Mouse (Mus musculus): ENCODE results near the gene Eya2.
A peak's percentile ranks its signal among the peaks of the same experiment; 100 is the strongest.
"Not testable (repeated sequence)": the region's sequence is repeated elsewhere in the genome, so short reads cannot be mapped to it uniquely, and the experiment has no call there.

Eya2 gene

GRCm38 (mm10) chr2:165778927-165779326, 184.1 kb downstream of the Eya2 start:
- DNase-seq (ENCODE audit: low spot score in 2 of 2): peak; percentile 26 to 59

DNA sequence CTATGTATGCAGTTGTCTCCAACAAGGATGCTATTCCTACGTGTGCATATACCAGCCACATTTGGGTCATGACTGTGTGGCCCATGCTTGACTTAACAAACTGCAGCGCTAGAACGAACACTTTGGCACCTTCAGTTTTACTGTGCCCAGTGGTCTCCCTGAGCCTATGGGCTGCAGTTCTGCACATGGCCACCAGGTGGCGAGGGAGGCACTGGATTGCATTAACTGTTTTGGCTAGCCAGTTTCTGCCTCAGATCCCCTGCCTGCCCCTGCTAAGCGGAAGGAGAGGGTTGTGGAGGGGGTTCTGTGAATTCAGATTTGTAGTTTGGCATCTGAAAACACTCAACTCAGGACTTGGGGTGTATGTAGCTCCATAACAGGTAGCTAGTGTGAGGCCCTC, 187.5 kb downstream of the Eya2 start:
- DNase-seq (ENCODE audit: low spot score in 2 of 2): peak; percentile 50 to 71

DNA sequence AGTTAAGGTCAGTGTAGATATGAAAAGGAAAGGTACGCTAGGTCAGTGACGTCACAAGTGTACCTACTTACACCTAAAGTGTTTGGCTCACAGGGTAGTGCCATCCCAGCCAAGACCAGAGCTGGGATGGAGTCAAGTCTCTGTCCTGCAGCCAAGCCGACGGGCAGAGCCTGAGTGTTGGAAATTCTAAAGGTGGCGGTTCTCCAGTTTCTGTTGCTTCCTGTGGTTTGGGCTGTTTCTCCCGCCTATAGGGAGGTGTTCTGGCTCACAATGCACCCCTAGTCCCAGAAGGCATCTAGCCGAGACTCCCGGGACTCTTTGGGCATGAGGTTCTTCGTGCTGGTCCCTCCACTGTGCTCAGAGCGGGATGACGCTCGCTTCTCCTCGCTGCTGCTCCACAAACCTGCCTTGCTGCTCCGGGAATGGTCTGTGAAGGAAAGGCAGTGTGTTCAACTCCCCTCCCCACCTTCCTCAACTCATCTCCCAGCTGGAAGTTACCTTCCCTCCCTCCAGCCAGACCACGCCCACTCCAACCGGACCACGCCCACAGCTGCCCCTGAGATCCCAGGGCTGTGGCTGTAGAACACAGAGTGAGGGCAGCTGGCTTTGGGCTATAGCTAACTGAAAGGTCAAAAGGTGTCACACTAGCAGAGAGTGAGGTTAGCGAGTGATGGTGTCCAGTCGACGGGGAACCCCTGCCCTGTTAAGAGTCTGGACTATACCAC, 190.6 kb downstream of the Eya2 start:
- no peak for DNase-seq (ENCODE audit: low spot score in 2 of 2)

GRCm38 (mm10) chr2:165786467-165786866, 191.6 kb downstream of the Eya2 start:
- DNase-seq (ENCODE audit: low spot score in 2 of 2): no peak

DNA sequence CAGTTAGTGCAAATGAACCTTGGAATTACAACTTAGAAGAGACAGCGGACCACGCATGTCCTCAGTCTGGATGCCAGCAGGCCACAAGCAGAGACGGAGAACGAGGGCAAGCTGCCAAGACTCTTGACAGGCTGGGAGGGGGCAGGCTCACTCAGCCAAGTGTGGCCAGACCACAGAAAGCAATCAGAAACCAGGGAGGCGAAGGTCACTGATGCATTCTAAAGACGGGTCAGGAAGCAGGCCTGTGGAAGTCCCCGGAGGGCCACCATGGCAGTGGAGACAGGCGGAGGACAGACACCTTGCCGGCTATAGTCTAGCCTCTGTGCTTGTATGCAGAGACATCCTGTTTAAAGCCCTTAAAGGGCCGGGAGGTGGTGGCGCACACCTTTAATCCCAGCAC, 193.2 kb downstream of the Eya2 start:
- DNase-seq (ENCODE audit: low spot score in 2 of 2): no peak

GRCm38 (mm10) chr2:165788796-165789195, 194.0 kb downstream of the Eya2 start:
- DNase-seq (ENCODE audit: low spot score in 2 of 2): no peak

DNA sequence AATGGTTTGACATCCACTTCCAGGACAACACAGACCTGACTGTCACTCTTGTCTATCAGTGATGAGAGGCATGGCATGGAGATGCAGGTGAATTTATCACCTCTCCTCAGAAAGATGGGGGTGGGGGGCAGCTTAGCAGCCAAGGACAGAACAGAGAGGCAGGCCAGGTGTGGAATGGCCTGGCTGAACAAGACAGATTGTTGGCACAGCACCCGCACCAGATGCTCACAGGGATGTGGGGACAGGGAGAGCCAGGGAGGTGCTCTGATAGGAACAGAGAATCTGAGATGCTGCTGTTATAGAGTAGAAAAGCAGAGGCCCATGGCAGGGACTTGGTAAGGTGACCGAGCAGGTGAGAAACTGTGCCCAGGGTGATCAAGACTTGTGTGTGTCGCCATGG, 194.8 kb downstream of the Eya2 start:
- no peak for DNase-seq (ENCODE audit: low spot score in 2 of 2)

GRCm38 (mm10) chr2:165791026-165791425, 196.2 kb downstream of the Eya2 start:
- DNase-seq (ENCODE audit: low spot score in 2 of 2): no peak

GRCm38 (mm10) chr2:165791657-165792056, 196.8 kb downstream of the Eya2 start:
- DNase-seq (ENCODE audit: low spot score in 2 of 2): peak; percentile 37 to 65

GRCm38 (mm10) chr2:165792431-165793282, 197.8 kb downstream of the Eya2 start:
- peak in 1 of 2 experiments; percentile 12 for DNase-seq (ENCODE audit: low spot score in 2 of 2)

DNA sequence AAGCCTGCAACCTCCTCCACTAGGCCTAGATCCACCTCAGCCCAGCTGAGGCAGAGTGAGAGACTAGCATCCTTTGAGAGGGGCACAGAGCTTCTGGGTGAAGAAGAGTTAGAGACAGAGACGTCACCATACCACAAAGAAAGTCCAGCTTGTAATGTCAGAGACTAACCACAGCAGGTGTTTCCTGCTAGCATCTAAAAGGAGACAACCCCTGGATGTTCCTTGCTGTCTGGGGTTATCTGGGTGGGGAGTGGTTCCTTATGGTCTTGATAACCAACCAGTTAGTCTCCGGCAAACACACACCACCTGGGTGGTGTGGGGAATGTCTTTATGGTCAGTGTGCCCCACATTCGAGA, 198.4 kb downstream of the Eya2 start:
- DNase-seq (ENCODE audit: low spot score in 2 of 2): no peak

DNA sequence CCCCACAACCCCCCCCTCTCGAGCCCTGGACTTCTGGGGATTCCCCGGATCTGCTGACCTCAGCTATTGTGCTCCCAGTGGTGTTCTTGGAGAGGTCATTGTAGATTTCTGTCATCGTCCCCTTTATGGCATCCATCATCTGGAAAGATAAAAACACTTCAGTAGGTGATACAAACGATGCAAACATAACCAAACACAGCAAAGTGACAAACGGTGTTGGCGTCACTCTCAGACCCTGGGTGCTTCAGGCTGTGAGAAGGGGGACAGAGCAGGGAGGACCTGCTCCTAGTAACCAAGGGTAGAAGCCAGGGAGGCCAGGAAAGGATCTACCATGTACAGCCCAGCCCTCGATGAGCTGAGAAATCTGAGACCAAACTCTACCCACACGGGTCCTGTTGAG, 203.0 kb downstream of the Eya2 start:
- DNase-seq (ENCODE audit: low spot score in 2 of 2): no peak

DNA sequence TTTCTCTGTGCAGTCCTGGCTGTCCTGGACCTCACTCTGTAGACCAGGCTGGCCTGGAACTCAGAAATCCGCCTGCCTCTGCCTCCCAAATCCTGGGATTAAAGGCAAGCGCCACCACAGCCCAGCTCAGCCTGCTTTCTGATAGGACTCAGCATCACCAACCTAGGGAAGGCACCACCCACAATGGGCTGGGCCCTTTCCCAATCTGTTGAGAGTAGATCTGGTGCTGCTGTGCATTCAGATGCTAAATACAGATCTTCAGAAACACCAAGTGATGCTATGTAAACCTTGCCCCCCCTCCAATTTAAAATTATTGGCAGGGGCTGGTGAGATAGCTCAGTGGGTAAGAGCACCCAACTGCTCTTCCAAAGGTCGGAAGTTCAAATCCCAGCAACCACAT, 205.3 kb downstream of the Eya2 start:
- DNase-seq (ENCODE audit: low spot score in 2 of 2): not testable (repeated sequence)

DNA sequence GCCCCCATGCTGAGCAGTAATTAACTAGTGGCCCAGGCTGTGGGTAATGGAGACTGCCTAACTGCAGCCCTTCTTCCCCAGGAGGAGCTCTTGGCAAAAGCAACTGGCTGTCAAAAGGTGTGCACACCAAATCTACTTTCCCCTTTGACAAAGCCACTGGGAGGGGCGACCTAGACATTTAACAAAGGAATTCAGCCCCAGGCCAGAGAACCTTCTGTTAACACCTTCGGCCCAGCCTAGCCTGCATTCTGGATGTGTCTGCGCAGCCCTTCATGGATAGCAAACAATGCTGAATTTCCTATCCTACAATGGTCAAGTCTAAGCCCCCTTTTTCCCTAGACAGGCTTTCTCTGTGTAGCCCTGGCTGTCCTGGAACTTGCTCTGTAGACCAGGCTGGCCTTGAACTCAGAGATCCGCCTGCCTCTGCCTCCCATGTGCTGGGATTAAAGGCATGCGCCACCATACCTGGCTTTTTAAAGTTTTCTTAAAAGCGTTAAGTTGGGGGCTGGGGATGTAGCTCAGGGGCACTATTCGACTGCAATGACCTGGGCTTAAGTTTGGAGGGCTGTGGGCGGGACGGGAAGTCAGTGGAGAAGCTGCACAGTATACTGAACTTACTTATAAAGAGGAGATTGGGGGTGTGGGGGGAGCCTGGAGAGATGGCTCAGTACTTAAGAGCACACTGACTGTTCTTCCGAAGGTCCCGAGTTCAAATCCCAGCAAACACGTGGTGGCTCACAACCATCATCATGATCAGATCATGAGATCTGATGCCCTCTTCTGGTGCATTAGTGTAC, 213.5 kb downstream of the Eya2 start:
- DNase-seq (ENCODE audit: low spot score in 2 of 2): no peak

- no peak for DNase-seq (ENCODE audit: low spot score in 2 of 2)
Observed at GRCm38 (mm10) chr2:165809091-165809490, 214.3 kb downstream of the Eya2 start.

GRCm38 (mm10) chr2:165809901-165810477, 215.2 kb downstream of the Eya2 start:
- DNase-seq (ENCODE audit: low spot score in 2 of 2): no peak

GRCm38 (mm10) chr2:165811536-165811935, 216.7 kb downstream of the Eya2 start:
- peak in 1 of 2 experiments; percentile 51 for DNase-seq (ENCODE audit: low spot score in 2 of 2)

DNA sequence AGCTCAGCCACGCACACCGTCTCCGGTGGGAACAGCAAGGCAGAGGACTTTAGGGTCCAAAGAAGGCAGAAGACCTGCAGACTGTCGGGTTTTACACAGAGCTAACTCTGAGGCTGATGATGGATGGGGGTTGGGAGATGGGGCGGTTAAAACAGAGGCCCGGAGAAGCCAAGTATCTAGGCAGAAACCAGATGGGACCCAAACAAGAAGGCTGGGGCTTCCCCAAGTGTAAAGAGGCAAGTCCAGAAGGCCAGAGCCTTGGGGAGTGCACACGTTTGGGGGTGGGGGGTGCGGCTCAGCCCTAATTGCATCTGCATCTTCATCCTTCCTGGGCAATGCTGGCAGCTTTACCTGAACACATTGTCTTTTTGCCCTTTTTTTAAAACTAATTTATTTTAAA, 218.1 kb downstream of the Eya2 start:
- no peak for DNase-seq (ENCODE audit: low spot score in 2 of 2)

GRCm38 (mm10) chr2:165815103-165815880, 220.5 kb downstream of the Eya2 start:
- DNase-seq (ENCODE audit: low spot score in 2 of 2): no peak

DNA sequence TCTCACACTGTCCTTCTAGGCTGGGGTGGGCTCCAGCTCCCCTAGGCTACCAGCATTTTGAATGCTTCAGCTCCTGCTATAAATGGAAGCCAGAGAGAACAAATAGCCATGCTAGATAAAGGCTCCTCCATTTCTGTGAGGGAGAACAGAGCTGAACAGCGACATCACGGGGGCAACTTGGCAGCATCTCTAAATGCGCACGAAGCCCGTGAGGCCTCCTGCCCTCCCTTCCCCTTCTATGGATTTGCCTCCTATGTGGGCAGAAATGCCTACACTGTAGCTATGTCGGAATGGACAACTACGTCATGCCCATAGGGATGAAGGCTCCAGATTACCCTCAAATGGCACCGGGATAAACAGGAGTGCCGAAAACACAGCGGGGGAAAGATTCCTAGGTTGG, 222.6 kb downstream of the Eya2 start:
- DNase-seq (ENCODE audit: low spot score in 2 of 2): no peak

DNA sequence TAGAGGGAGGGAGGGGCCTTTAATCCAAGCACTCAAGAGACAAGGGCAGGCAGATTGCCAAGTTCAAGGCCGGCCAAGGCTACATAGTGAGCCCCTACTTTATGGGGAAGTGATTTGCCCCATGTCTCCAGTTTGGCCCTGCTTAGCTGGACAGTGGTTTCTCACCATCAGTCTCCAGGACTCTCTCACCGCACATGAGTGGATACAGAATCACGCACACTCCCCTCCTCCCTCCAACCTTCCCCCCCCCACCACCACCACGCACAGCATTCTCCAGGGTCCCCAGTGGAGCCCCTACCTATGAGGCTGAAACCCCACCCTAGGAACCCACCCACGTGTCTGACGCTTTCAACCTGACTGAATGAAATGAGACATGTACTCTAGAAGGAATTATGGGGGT, 223.7 kb downstream of the Eya2 start:
- no peak for DNase-seq (ENCODE audit: low spot score in 2 of 2)

All from spleen, postnatal 14 days (tissue).